10 mouse cellular contexts compared by ENCODE assay signal in the genomic region with DNA sequence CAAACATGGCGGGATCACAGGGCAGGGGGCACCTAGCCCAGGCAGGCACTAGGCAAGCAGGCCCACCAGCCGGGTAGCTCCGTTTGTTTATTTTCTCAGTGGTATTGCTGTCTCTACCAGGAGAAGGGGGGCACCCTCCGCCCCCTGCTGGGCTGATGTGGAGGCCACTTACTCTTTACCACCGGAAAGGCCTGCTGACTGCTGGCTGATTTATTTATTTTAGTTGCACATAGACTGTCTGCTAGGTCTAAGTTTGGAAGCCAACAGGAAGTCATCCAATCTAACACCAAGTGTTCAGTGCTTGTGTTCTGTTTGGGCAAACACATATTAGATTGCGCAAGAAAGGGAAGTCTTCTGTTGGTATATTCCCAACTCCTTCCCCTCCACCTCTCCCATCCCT.
DNase-seq lines count a peak whose midpoint lies in the region; ATAC-seq and TF ChIP-seq lines count a peak whose summit lies in the region.
"Had no signal": no experiment of that assay in that cellular context is flagged by ENCODE, and none has a peak within 500 bp of the region (broad histone marks: within the 10 kb centered on the region; RNA-seq: fewer than 3 reads in every experiment).

No protein-coding gene starts in this region.

- TF ChIP-seq EP300 in lung, postnatal 0 days (IDR thresholded peaks at IDR 0.05): peak; percentile 10; the same call in 1 of the 2 replicates

- no peak overlapping the region for H3K27ac ChIP-seq in midbrain, embryonic 11.5 days (ENCODE audit: low read depth, low read length)
- no peak overlapping the region for H3K27ac ChIP-seq in midbrain, embryonic 15.5 days
- peak overlapping the region; percentile 66 for H3K27ac ChIP-seq in kidney, adult 2 months (ENCODE audit: insufficient read depth, low read depth, low read length)
- H3K27ac ChIP-seq in lung, postnatal 0 days (ENCODE audit: low read length): no peak overlapping the region
- H3K27ac ChIP-seq in left cerebral cortex, adult 2 months: no peak overlapping the region
- H3K27ac ChIP-seq: heart, embryonic 13.5 days; neural tube, embryonic 13.5 days had no signal

- intact Hi-C loops in left cerebral cortex, adult 2 months (cut with DNase I): no loop called here

- peak; percentile 81 for DNase-seq in midbrain, embryonic 11.5 days (ENCODE audit: low spot score, missing footprints)
- peak; percentile 78 for DNase-seq in embryo, embryonic 10.5 days (ENCODE audit: low spot score)
- peak; percentile 88 for DNase-seq in kidney, adult 2 months
- peak; percentile 74 for DNase-seq in lung, postnatal 0 days (ENCODE audit: low spot score)
- DNase-seq in c-Kit-positive CD71-positive TER-119-positive erythroid progenitor cells, embryonic 14.5 days (ENCODE audit: low spot score): no peak
- no peak for DNase-seq in left cerebral cortex, adult 2 months (ENCODE audit: extremely low spot score in 1 of 2, low spot score in 2 of 2)
- no peak for DNase-seq in layer of hippocampus, postnatal 25 days (ENCODE audit: extremely low spot score in 1 of 2, low spot score in 1 of 2)

- H3K4me1 ChIP-seq in midbrain, embryonic 11.5 days (ENCODE audit: control insufficient read depth, insufficient read depth, low read length): peaks cover 10% of the 10 kb centered on the region; the same call in 1 of the 2 replicates
- H3K4me1 ChIP-seq in midbrain, embryonic 15.5 days: 0 out of 2 replicates have a peak, but pooled peaks cover 4% of the 10 kb centered on the region
- H3K4me1 ChIP-seq in kidney, adult 2 months (ENCODE audit: control insufficient read depth, insufficient read depth, low read length): no peaks in the 10 kb centered on the region; the same call in none of the 2 replicates
- H3K4me1 ChIP-seq in lung, postnatal 0 days (ENCODE audit: insufficient read depth, low read depth, low read length): peaks cover 3% of the 10 kb centered on the region; the same call in 1 of the 2 replicates

- no peak overlapping the region for H3K4me3 ChIP-seq in midbrain, embryonic 11.5 days (ENCODE audit: low read depth, low read length)
- H3K4me3 ChIP-seq in midbrain, embryonic 15.5 days: no peak overlapping the region
- no peak overlapping the region for H3K4me3 ChIP-seq in kidney, adult 2 months (ENCODE audit: insufficient read depth, low read depth, low read length)
- H3K4me3 ChIP-seq in lung, postnatal 0 days (ENCODE audit: low read depth, low read length): no peak overlapping the region
- no peak overlapping the region for H3K4me3 ChIP-seq in left cerebral cortex, adult 2 months
- H3K4me3 ChIP-seq: heart, embryonic 13.5 days; neural tube, embryonic 13.5 days had no signal

- TF ChIP-seq CTCF in kidney, adult 2 months (conservative IDR thresholded peaks at IDR 0.05; ENCODE audit: insufficient read depth, insufficient read length, low read depth, low read length): peak; percentile 34; the same call in 1 of the 2 replicates
- TF ChIP-seq CTCF in lung, postnatal 0 days (IDR thresholded peaks at IDR 0.05): peak; percentile 57
- no peak; the same call in 1 of the 2 replicates for TF ChIP-seq CTCF in left cerebral cortex, adult 2 months (IDR thresholded peaks at IDR 0.05)

- peaks cover 3% of the 10 kb centered on the region for H3K27me3 ChIP-seq in midbrain, embryonic 11.5 days (ENCODE audit: control insufficient read depth, insufficient read depth, low read length)
- no peaks in the 10 kb centered on the region for H3K27me3 ChIP-seq in midbrain, embryonic 15.5 days (replicated peaks)
- no peaks in the 10 kb centered on the region for H3K27me3 ChIP-seq in kidney, adult 2 months (replicated peaks; ENCODE audit: control insufficient read depth, insufficient read depth, low read length)
- H3K27me3 ChIP-seq in lung, postnatal 0 days (replicated peaks; ENCODE audit: insufficient read depth, low read length): no peaks in the 10 kb centered on the region

- H3K9ac ChIP-seq in midbrain, embryonic 11.5 days (ENCODE audit: low read length): no peak overlapping the region
- H3K9ac ChIP-seq in midbrain, embryonic 15.5 days: no peak overlapping the region
- no peak overlapping the region for H3K9ac ChIP-seq in lung, postnatal 0 days (replicated peaks; ENCODE audit: low read depth)
- H3K9ac ChIP-seq: heart, embryonic 13.5 days; neural tube, embryonic 13.5 days had no signal

- 66% methylated on average over 6 of the region's 6 CpGs for WGBS in midbrain, embryonic 11.5 days
- WGBS in midbrain, embryonic 15.5 days: 70% methylated on average over 6 of the region's 6 CpGs
- WGBS in kidney, adult 2 months: 34% methylated on average over 6 of the region's 6 CpGs
- WGBS in lung, postnatal 0 days: 36% methylated on average over 6 of the region's 6 CpGs

- no peak for TF ChIP-seq POLR2A in kidney, adult 2 months (IDR thresholded peaks at IDR 0.05; ENCODE audit: low read depth, low read length)

- H3K36me3 ChIP-seq in midbrain, embryonic 11.5 days (ENCODE audit: control insufficient read depth, insufficient read depth, low read length): no peaks in the 10 kb centered on the region
- H3K36me3 ChIP-seq in midbrain, embryonic 15.5 days (replicated peaks): no peaks in the 10 kb centered on the region
- H3K36me3 ChIP-seq in kidney, adult 2 months (ENCODE audit: control insufficient read depth, insufficient read depth, low read length): no peaks in the 10 kb centered on the region
- no peaks in the 10 kb centered on the region for H3K36me3 ChIP-seq in lung, postnatal 0 days (ENCODE audit: insufficient read depth, low read length)
- H3K36me3 ChIP-seq: heart, embryonic 13.5 days; neural tube, embryonic 13.5 days had no signal

- H3K4me2 ChIP-seq in midbrain, embryonic 11.5 days: no peak overlapping the region
- no peak overlapping the region for H3K4me2 ChIP-seq in midbrain, embryonic 15.5 days
- no peak overlapping the region for H3K4me2 ChIP-seq in lung, postnatal 0 days (replicated peaks; ENCODE audit: low read depth, low read length)
- H3K4me2 ChIP-seq: heart, embryonic 13.5 days; neural tube, embryonic 13.5 days had no signal

- ATAC-seq in midbrain, embryonic 11.5 days (ENCODE audit: low FRiP score): no peak
- no peak for ATAC-seq in midbrain, embryonic 15.5 days (replicated peaks)
- peak; percentile 78 for ATAC-seq in lung, postnatal 0 days

- no peaks in the 10 kb centered on the region for H3K9me3 ChIP-seq in midbrain, embryonic 11.5 days (ENCODE audit: control insufficient read depth, low read length)
- no peaks in the 10 kb centered on the region for H3K9me3 ChIP-seq in midbrain, embryonic 15.5 days
- H3K9me3 ChIP-seq in lung, postnatal 0 days (ENCODE audit: low read length): no peaks in the 10 kb centered on the region
- H3K9me3 ChIP-seq: heart, embryonic 13.5 days; neural tube, embryonic 13.5 days had no signal

Comparison
In these comparisons a context has a peak if more than half of its experiments do, and no peak if none do; other contexts are left out.
1. DNase-seq: peak in midbrain, embryonic 11.5 days (single experiment), embryo, embryonic 10.5 days (single experiment), kidney, adult 2 months (single experiment) and lung, postnatal 0 days (single experiment); none in c-Kit-positive CD71-positive TER-119-positive erythroid progenitor cells, embryonic 14.5 days (single experiment), left cerebral cortex, adult 2 months (0 of 2) and layer of hippocampus, postnatal 25 days (0 of 2).